Mouse (Mus musculus): ENCODE results near the gene Ppp1r9a. TPM values are rescaled to one million over a fixed set of nuclear protein-coding genes. Genes with fewer than 3 reads are reported as not detected.

Gene Ppp1r9a
- polyA plus RNA-seq, 1 experiment from 2014 or later, result 11.7 TPM

DNA sequence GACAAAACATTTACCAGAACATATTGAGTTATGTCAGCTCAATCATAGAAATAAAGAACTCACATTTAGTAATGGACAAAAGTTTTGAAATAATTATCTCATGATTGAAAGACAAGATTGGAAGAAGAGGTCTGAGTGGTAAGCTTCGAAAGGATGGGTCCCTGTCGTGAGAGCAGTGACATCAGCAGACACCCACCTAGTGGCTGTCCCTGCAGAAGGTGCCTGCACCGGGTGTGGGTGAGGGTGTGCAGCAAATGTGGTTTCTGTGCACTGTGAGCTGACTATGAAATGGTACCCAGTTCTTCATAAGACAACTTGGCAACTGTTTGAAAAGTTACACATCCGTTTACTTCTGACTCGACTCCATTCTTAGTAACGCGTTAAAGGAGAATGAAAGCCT, 173.0 kb downstream of the Ppp1r9a start:
- no peak overlapping the region for H3K4me3 ChIP-seq (ENCODE audit: low read length)
- H3K4me1 ChIP-seq (ENCODE audit: control insufficient read depth, insufficient read depth, low read length), result peaks cover 5% of the 10 kb centered on the region; the same call in 1 of the 2 replicates
- no peaks in the 10 kb centered on the region for H3K27me3 ChIP-seq (ENCODE audit: control insufficient read depth, insufficient read depth, low read length)
- H3K9me3 ChIP-seq (replicated peaks; ENCODE audit: control insufficient read depth, low read length), result no peaks in the 10 kb centered on the region
- H3K4me2 ChIP-seq (ENCODE audit: low read depth, low read length), result no peak overlapping the region
- no peak overlapping the region for H3K9ac ChIP-seq (ENCODE audit: low read length)
- H3K36me3 ChIP-seq (ENCODE audit: control insufficient read depth, insufficient read depth), result 0 out of 2 replicates have a peak, but pooled peaks cover 4% of the 10 kb centered on the region
- no peak for ATAC-seq (replicated peaks; ENCODE audit: extremely low read depth, insufficient read depth, low FRiP score)
- WGBS, result 82% methylated on average over 7 of the region's 7 CpGs
- no peak overlapping the region for H3K27ac ChIP-seq (ENCODE audit: low read length)

DNA sequence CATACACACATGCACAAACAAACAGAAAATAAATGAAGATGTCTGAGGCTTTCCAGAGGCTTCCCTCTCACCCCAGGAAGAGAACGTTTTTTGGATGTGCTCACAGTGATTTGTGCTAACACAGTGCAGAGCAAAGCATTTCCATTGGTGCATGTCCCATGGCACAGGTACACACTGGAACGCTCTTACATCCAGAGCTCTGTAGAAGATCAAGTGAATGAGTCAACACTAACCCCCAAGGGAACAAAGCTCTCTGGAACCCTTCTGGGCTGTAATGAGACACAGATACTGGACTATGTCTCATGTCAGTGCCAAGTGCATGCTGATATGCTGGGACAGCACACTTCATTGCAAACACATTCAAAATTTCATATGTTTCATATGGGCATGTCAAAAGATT, 175.3 kb downstream of the Ppp1r9a start:
- Histone ChIP-seq H3K9me3 (replicated peaks; ENCODE audit: control insufficient read depth, low read length) (no peaks in the 10 kb centered on the region), H3K4me1 (ENCODE audit: control insufficient read depth, insufficient read depth, low read length) (peaks cover 11% of the 10 kb centered on the region), H3K4me3 (ENCODE audit: low read length) (no peak overlapping the region), H3K27me3 (ENCODE audit: control insufficient read depth, insufficient read depth, low read length) (no peaks in the 10 kb centered on the region), H3K27ac (ENCODE audit: low read length) (no peak overlapping the region), H3K4me2 (ENCODE audit: low read depth, low read length) (no peak overlapping the region), H3K36me3 (ENCODE audit: control insufficient read depth, insufficient read depth) (0 out of 2 replicates have a peak, but pooled peaks cover 4% of the 10 kb centered on the region), H3K9ac (ENCODE audit: low read length) (no peak overlapping the region)
- WGBS, result 40% methylated on average over 2 of the region's 2 CpGs
- no peak for ATAC-seq (replicated peaks; ENCODE audit: extremely low read depth, insufficient read depth, low FRiP score)

GRCm38 (mm10) chr6:5079108-5079507, 176.4 kb downstream of the Ppp1r9a start:
- H3K27ac ChIP-seq (ENCODE audit: low read length), result no peak overlapping the region
- H3K4me1 ChIP-seq (ENCODE audit: control insufficient read depth, insufficient read depth, low read length), result peaks cover 11% of the 10 kb centered on the region
- H3K9me3 ChIP-seq (replicated peaks; ENCODE audit: control insufficient read depth, low read length), result no peaks in the 10 kb centered on the region
- H3K4me2 ChIP-seq (ENCODE audit: low read depth, low read length), result no peak overlapping the region
- H3K36me3 ChIP-seq (ENCODE audit: control insufficient read depth, insufficient read depth), result 0 out of 2 replicates have a peak, but pooled peaks cover 4% of the 10 kb centered on the region
- H3K9ac ChIP-seq (ENCODE audit: low read length), result no peak overlapping the region
- 70% methylated on average over 1 of the region's 1 CpGs for WGBS
- H3K27me3 ChIP-seq (ENCODE audit: control insufficient read depth, insufficient read depth, low read length), result no peaks in the 10 kb centered on the region
- ATAC-seq (replicated peaks; ENCODE audit: extremely low read depth, insufficient read depth, low FRiP score), result no peak
- H3K4me3 ChIP-seq (ENCODE audit: low read length), result no peak overlapping the region

DNA sequence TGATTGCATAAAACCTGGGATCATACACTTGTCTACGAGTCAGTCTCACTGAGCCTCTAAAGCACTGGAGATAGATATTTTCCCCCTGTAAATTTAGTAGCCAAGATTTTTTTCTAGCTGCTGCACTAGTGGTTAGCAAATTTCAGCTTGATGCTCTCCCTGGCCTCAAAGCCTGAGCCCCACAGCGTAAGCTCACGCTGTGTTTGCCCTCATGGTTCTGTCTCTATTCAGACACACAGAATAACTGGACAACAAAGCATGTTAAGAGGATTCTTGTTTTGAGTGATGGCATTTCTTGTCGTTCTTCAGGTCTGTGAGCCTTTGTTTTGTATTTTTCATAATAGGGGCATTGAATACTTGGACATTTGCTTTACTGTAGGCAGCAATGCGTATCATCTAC, 177.4 kb downstream of the Ppp1r9a start:
- no peak for ATAC-seq (replicated peaks; ENCODE audit: extremely low read depth, insufficient read depth, low FRiP score)
- H3K27me3 ChIP-seq (ENCODE audit: control insufficient read depth, insufficient read depth, low read length), result no peaks in the 10 kb centered on the region
- no peak overlapping the region for H3K4me2 ChIP-seq (ENCODE audit: low read depth, low read length)
- H3K9ac ChIP-seq (ENCODE audit: low read length), result no peak overlapping the region
- H3K9me3 ChIP-seq (replicated peaks; ENCODE audit: control insufficient read depth, low read length), result no peaks in the 10 kb centered on the region
- H3K36me3 ChIP-seq (ENCODE audit: control insufficient read depth, insufficient read depth), result 0 out of 2 replicates have a peak, but pooled peaks cover 4% of the 10 kb centered on the region
- WGBS, result 83% methylated on average over 5 of the region's 5 CpGs
- H3K27ac ChIP-seq (ENCODE audit: low read length), result no peak overlapping the region
- no peak overlapping the region for H3K4me3 ChIP-seq (ENCODE audit: low read length)
- H3K4me1 ChIP-seq (ENCODE audit: control insufficient read depth, insufficient read depth, low read length), result peaks cover 11% of the 10 kb centered on the region

GRCm38 (mm10) chr6:5080496-5080895, 177.8 kb downstream of the Ppp1r9a start:
- Histone ChIP-seq H3K36me3 (ENCODE audit: control insufficient read depth, insufficient read depth) (0 out of 2 replicates have a peak, but pooled peaks cover 4% of the 10 kb centered on the region), H3K27me3 (ENCODE audit: control insufficient read depth, insufficient read depth, low read length) (no peaks in the 10 kb centered on the region), H3K4me2 (ENCODE audit: low read depth, low read length) (no peak overlapping the region), H3K4me1 (ENCODE audit: control insufficient read depth, insufficient read depth, low read length) (peaks cover 11% of the 10 kb centered on the region), H3K9ac (ENCODE audit: low read length) (no peak overlapping the region), H3K27ac (ENCODE audit: low read length) (0 out of 2 replicates have a peak overlapping the region, but pooled peaks have one; percentile 16), H3K4me3 (ENCODE audit: low read length) (no peak overlapping the region), H3K9me3 (replicated peaks; ENCODE audit: control insufficient read depth, low read length) (no peaks in the 10 kb centered on the region)
- 69% methylated on average over 5 of the region's 5 CpGs for WGBS
- no peak for ATAC-seq (replicated peaks; ENCODE audit: extremely low read depth, insufficient read depth, low FRiP score)

DNA sequence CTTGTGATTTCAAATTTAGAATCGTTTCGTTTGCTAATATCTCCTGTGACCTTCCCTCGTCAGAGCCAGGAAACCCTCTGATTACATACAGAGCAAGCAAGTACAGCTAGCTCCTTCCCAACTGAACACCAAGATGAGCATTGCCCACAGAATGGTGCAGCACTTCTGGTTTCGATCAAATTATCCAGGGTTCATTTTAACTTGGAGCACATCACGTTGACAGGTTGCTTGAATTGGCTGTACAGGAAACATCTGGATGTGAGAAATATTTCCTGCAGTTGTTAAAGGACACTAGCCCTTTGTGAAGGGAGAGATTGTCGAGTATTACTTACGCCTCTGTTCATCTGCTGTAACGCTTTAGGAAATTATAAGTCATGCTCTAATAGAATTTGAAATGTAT, 178.4 kb downstream of the Ppp1r9a start:
- H3K4me2 ChIP-seq (ENCODE audit: low read depth, low read length), result no peak overlapping the region; the same call in 1 of the 2 replicates
- WGBS, result 41% methylated on average over 8 of the region's 8 CpGs
- H3K9me3 ChIP-seq (replicated peaks; ENCODE audit: control insufficient read depth, low read length), result no peaks in the 10 kb centered on the region
- H3K36me3 ChIP-seq (ENCODE audit: control insufficient read depth, insufficient read depth), result 0 out of 2 replicates have a peak, but pooled peaks cover 4% of the 10 kb centered on the region
- peak; percentile 23; the same call in 1 of the 2 replicates for ATAC-seq (replicated peaks; ENCODE audit: extremely low read depth, insufficient read depth, low FRiP score)
- H3K27ac ChIP-seq (ENCODE audit: low read length), result 0 out of 2 replicates have a peak overlapping the region, but pooled peaks have one; percentile 21
- no peaks in the 10 kb centered on the region for H3K27me3 ChIP-seq (ENCODE audit: control insufficient read depth, insufficient read depth, low read length)
- H3K9ac ChIP-seq (ENCODE audit: low read length), result no peak overlapping the region
- no peak overlapping the region for H3K4me3 ChIP-seq (ENCODE audit: low read length)
- peaks cover 11% of the 10 kb centered on the region for H3K4me1 ChIP-seq (ENCODE audit: control insufficient read depth, insufficient read depth, low read length)

- no peak overlapping the region for H3K27ac ChIP-seq (ENCODE audit: low read length)
These were observed 179.4 kb downstream of the Ppp1r9a start for GRCm38 (mm10) chr6:5082144-5082543.

GRCm38 (mm10) chr6:5082740-5083139, 180.0 kb downstream of the Ppp1r9a start:
- Histone ChIP-seq H3K9me3 (replicated peaks; ENCODE audit: control insufficient read depth, low read length) (no peaks in the 10 kb centered on the region), H3K4me3 (ENCODE audit: low read length) (no peak overlapping the region), H3K36me3 (ENCODE audit: control insufficient read depth, insufficient read depth) (no peaks in the 10 kb centered on the region), H3K9ac (ENCODE audit: low read length) (no peak overlapping the region), H3K4me1 (ENCODE audit: control insufficient read depth, insufficient read depth, low read length) (peaks cover 11% of the 10 kb centered on the region), H3K27ac (ENCODE audit: low read length) (no peak overlapping the region), H3K4me2 (ENCODE audit: low read depth, low read length) (no peak overlapping the region), H3K27me3 (ENCODE audit: control insufficient read depth, insufficient read depth, low read length) (no peaks in the 10 kb centered on the region)
- WGBS, result 52% methylated on average over 2 of the region's 2 CpGs
- ATAC-seq (replicated peaks; ENCODE audit: extremely low read depth, insufficient read depth, low FRiP score), result no peak

More at GRCm38 (mm10) chr6:5082144-5082543, 179.4 kb downstream of the Ppp1r9a start:
- Histone ChIP-seq H3K4me3 (ENCODE audit: low read length) (no peak overlapping the region), H3K36me3 (ENCODE audit: control insufficient read depth, insufficient read depth) (0 out of 2 replicates have a peak, but pooled peaks cover 4% of the 10 kb centered on the region), H3K9ac (ENCODE audit: low read length) (no peak overlapping the region), H3K27me3 (ENCODE audit: control insufficient read depth, insufficient read depth, low read length) (no peaks in the 10 kb centered on the region), H3K4me1 (ENCODE audit: control insufficient read depth, insufficient read depth, low read length) (peaks cover 11% of the 10 kb centered on the region), H3K4me2 (ENCODE audit: low read depth, low read length) (no peak overlapping the region), H3K9me3 (replicated peaks; ENCODE audit: control insufficient read depth, low read length) (no peaks in the 10 kb centered on the region)
- ATAC-seq (replicated peaks; ENCODE audit: extremely low read depth, insufficient read depth, low FRiP score), result no peak

DNA sequence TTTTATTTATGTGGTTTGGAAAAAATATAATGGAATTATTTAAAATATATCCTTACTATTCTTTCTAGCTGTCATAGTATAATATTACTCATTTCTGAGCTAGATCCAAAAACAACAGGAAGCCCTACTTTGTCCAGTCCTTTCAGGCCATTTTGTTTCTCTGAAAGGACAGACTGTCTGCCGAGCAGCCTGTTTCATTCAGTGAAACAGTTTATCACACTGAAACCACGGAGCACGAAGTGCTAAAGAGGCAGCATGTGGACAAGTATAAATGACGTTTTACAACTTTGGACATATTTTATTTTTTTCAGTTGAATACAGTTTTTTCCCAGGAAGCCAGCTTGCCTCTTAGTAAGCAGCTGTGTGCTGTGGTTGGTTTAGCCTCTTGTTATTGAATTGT, 181.2 kb downstream of the Ppp1r9a start:
- Histone ChIP-seq H3K36me3 (ENCODE audit: control insufficient read depth, insufficient read depth) (no peaks in the 10 kb centered on the region), H3K27me3 (ENCODE audit: control insufficient read depth, insufficient read depth, low read length) (no peaks in the 10 kb centered on the region), H3K4me2 (ENCODE audit: low read depth, low read length) (no peak overlapping the region), H3K4me1 (ENCODE audit: control insufficient read depth, insufficient read depth, low read length) (peaks cover 8% of the 10 kb centered on the region), H3K27ac (ENCODE audit: low read length) (no peak overlapping the region), H3K9ac (ENCODE audit: low read length) (no peak overlapping the region), H3K4me3 (ENCODE audit: low read length) (no peak overlapping the region), H3K9me3 (replicated peaks; ENCODE audit: control insufficient read depth, low read length) (no peaks in the 10 kb centered on the region)
- WGBS, result 41% methylated on average over 4 of the region's 4 CpGs
- ATAC-seq (replicated peaks; ENCODE audit: extremely low read depth, insufficient read depth, low FRiP score), result no peak

Data from heart, embryonic 16.5 days (tissue).